In genomic region chr10:94310499-94311267, GRCm38 (mm10) we compare ENCODE assay signal across 23 mouse cellular contexts. TPM values are rescaled to one million over a fixed set of nuclear protein-coding genes. Genes with fewer than 3 reads are reported as not detected.
A peak's percentile ranks its signal among the peaks of the same experiment; 100 is the strongest.
DNase-seq lines count a peak whose midpoint lies in the region; ATAC-seq and TF ChIP-seq lines count a peak whose summit lies in the region.
"Had no signal": no experiment of that assay in that cellular context is flagged by ENCODE, and none has a peak within 500 bp of the region (broad histone marks: within the 10 kb centered on the region; RNA-seq: fewer than 3 reads in every experiment).

No protein-coding gene starts in this region.

- WGBS in forebrain, embryonic 13.5 days: 61% methylated on average over 7 of the region's 9 CpGs
- WGBS in forebrain, embryonic 10.5 days: 64% methylated on average over 7 of the region's 9 CpGs
- WGBS in hindbrain, embryonic 16.5 days: 54% methylated on average over 8 of the region's 9 CpGs
- WGBS in hindbrain, embryonic 10.5 days: 62% methylated on average over 9 of the region's 9 CpGs
- 27% methylated on average over 7 of the region's 9 CpGs for WGBS in intestine, postnatal 0 days

- no peak overlapping the region for H3K27ac ChIP-seq in forebrain, embryonic 13.5 days
- H3K27ac ChIP-seq in forebrain, embryonic 10.5 days: no peak overlapping the region
- H3K27ac ChIP-seq in hindbrain, embryonic 16.5 days (ENCODE audit: low read depth, low read length): no peak overlapping the region
- H3K27ac ChIP-seq in hindbrain, embryonic 10.5 days: no peak overlapping the region
- no peak overlapping the region for H3K27ac ChIP-seq in intestine, postnatal 0 days (ENCODE audit: low read depth, low read length)
- H3K27ac ChIP-seq: embryonic facial prominence, embryonic 10.5 days; heart, adult 2 months; heart, embryonic 13.5 days; macrophage had no signal

- DNase-seq in forebrain, embryonic 10.5 days (ENCODE audit: extremely low spot score, low spot score): no peak
- no peak for DNase-seq in hindbrain, embryonic 10.5 days (ENCODE audit: low spot score)
- DNase-seq in brain, embryonic 14.5 days (ENCODE audit: low read depth): peak; percentile 48
- DNase-seq in thymus, postnatal 0 days (ENCODE audit: low spot score): no peak
- DNase-seq: adrenal gland, postnatal 14 days; gastrocnemius, postnatal 25 days; heart, adult 2 months; heart, postnatal 14 days; right cerebral cortex, adult 18-20 months; right cerebral cortex, postnatal 4 days; thymus, postnatal 36 days had no signal

- no peak for TF ChIP-seq POLR2A in brain, embryonic 14.5 days (IDR thresholded peaks at IDR 0.05; ENCODE audit: borderline replicate concordance, extremely low read depth, insufficient read depth, insufficient read length, poor library complexity, severe bottlenecking)

- H3K4me1 ChIP-seq in forebrain, embryonic 13.5 days: peaks cover 14% of the 10 kb centered on the region
- peaks cover 16% of the 10 kb centered on the region for H3K4me1 ChIP-seq in forebrain, embryonic 10.5 days
- H3K4me1 ChIP-seq in hindbrain, embryonic 16.5 days (ENCODE audit: control insufficient read depth, insufficient read depth, low read depth, low read length): peaks cover 6% of the 10 kb centered on the region; the same call in 1 of the 2 replicates
- H3K4me1 ChIP-seq in hindbrain, embryonic 10.5 days (replicated peaks): peaks cover 17% of the 10 kb centered on the region
- H3K4me1 ChIP-seq in intestine, postnatal 0 days (replicated peaks; ENCODE audit: control insufficient read depth, insufficient read depth, low read length): no peaks in the 10 kb centered on the region; the same call in 1 of the 2 replicates

- H3K4me2 ChIP-seq in forebrain, embryonic 13.5 days: no peak overlapping the region
- no peak overlapping the region for H3K4me2 ChIP-seq in hindbrain, embryonic 16.5 days (ENCODE audit: low read length)
- H3K4me2 ChIP-seq in intestine, postnatal 0 days (replicated peaks; ENCODE audit: low read depth): peak overlapping the region; percentile 13; the same call in 1 of the 2 replicates

- H3K9me3 ChIP-seq in forebrain, embryonic 13.5 days (replicated peaks): 0 out of 2 replicates have a peak, but pooled peaks cover 3% of the 10 kb centered on the region
- peaks cover 10% of the 10 kb centered on the region; the same call in 1 of the 2 replicates for H3K9me3 ChIP-seq in forebrain, embryonic 10.5 days
- H3K9me3 ChIP-seq in hindbrain, embryonic 16.5 days (ENCODE audit: control insufficient read depth, low read length): no peaks in the 10 kb centered on the region
- H3K9me3 ChIP-seq in hindbrain, embryonic 10.5 days: peaks cover 7% of the 10 kb centered on the region
- no peaks in the 10 kb centered on the region for H3K9me3 ChIP-seq in intestine, postnatal 0 days (ENCODE audit: control insufficient read depth)
- H3K9me3 ChIP-seq: heart, embryonic 13.5 days had no signal

- H3K36me3 ChIP-seq in forebrain, embryonic 13.5 days (ENCODE audit: poor library complexity, severe bottlenecking): no peaks in the 10 kb centered on the region
- H3K36me3 ChIP-seq in forebrain, embryonic 10.5 days (replicated peaks): no peaks in the 10 kb centered on the region
- H3K36me3 ChIP-seq in hindbrain, embryonic 16.5 days (ENCODE audit: control insufficient read depth, insufficient read depth, low read length): no peaks in the 10 kb centered on the region
- H3K36me3 ChIP-seq in hindbrain, embryonic 10.5 days: no peaks in the 10 kb centered on the region
- no peaks in the 10 kb centered on the region for H3K36me3 ChIP-seq in intestine, postnatal 0 days (ENCODE audit: control insufficient read depth, insufficient read depth)
- H3K36me3 ChIP-seq: embryonic facial prominence, embryonic 10.5 days; heart, embryonic 13.5 days had no signal

- no peak overlapping the region for H3K4me3 ChIP-seq in forebrain, embryonic 13.5 days
- no peak overlapping the region for H3K4me3 ChIP-seq in forebrain, embryonic 10.5 days
- no peak overlapping the region for H3K4me3 ChIP-seq in hindbrain, embryonic 16.5 days (ENCODE audit: low read length)
- H3K4me3 ChIP-seq in hindbrain, embryonic 10.5 days: no peak overlapping the region
- no peak overlapping the region for H3K4me3 ChIP-seq in intestine, postnatal 0 days (ENCODE audit: low read depth, low read length)
- H3K4me3 ChIP-seq: myocyte had no signal

- peaks cover 14% of the 10 kb centered on the region for H3K27me3 ChIP-seq in forebrain, embryonic 13.5 days
- peaks cover 41% of the 10 kb centered on the region for H3K27me3 ChIP-seq in forebrain, embryonic 10.5 days (ENCODE audit: poor library complexity, severe bottlenecking)
- H3K27me3 ChIP-seq in hindbrain, embryonic 16.5 days (replicated peaks; ENCODE audit: control insufficient read depth, insufficient read depth, low read length): no peaks in the 10 kb centered on the region
- H3K27me3 ChIP-seq in hindbrain, embryonic 10.5 days (ENCODE audit: insufficient read depth, poor library complexity, severe bottlenecking): peaks cover 35% of the 10 kb centered on the region
- peaks cover 40% of the 10 kb centered on the region for H3K27me3 ChIP-seq in intestine, postnatal 0 days (replicated peaks; ENCODE audit: control insufficient read depth, insufficient read depth, low read length)

- TF ChIP-seq CTCF in brain, embryonic 14.5 days (IDR thresholded peaks at IDR 0.05; ENCODE audit: borderline replicate concordance, extremely low read depth, insufficient read depth, insufficient read length): no peak
- TF ChIP-seq CTCF in intestine, postnatal 0 days (IDR thresholded peaks at IDR 0.05; ENCODE audit: low read depth): no peak

- ATAC-seq in forebrain, embryonic 13.5 days: peak; percentile 51; the same call in 1 of the 2 replicates
- ATAC-seq in hindbrain, embryonic 16.5 days: peak; percentile 43; the same call in 1 of the 2 replicates
- no peak for ATAC-seq in intestine, postnatal 0 days

- no peak overlapping the region for H3K9ac ChIP-seq in forebrain, embryonic 13.5 days
- no peak overlapping the region for H3K9ac ChIP-seq in hindbrain, embryonic 16.5 days (ENCODE audit: low read depth, low read length)
- H3K9ac ChIP-seq in intestine, postnatal 0 days (ENCODE audit: low read depth, low read length): no peak overlapping the region

RNA-seq across cellular contexts. Expression of gene Tmcc3, which starts 1.1 kb away (rescaled TPM):
- 3.7 and 4.8 TPM in 2 replicates for polyA plus RNA-seq in forebrain, embryonic 13.5 days (2015; fragmentation: Nextera tagmentation; extraction: Ambion mirVana)
- 2.0 and 2.3 TPM in 2 replicates for polyA plus RNA-seq in forebrain, embryonic 10.5 days (2016; fragmentation: Nextera tagmentation; extraction: Ambion mirVana)
- polyA plus RNA-seq in hindbrain, embryonic 16.5 days (2015; fragmentation: Nextera tagmentation; extraction: Ambion mirVana): 14.9 and 15.6 TPM in 2 replicates
- 3.2 and 3.4 TPM in 2 replicates for polyA plus RNA-seq in hindbrain, embryonic 10.5 days (2016; fragmentation: Nextera tagmentation; extraction: Ambion mirVana)
- 4.5 and 7.2 TPM in 2 replicates for polyA plus RNA-seq in brain, embryonic 14.5 days (2012; rRNA removed)
- polyA plus RNA-seq in intestine, postnatal 0 days (2015; fragmentation: Nextera tagmentation; extraction: Ambion mirVana): 10.0 and 10.4 TPM in 2 replicates
- polyA plus RNA-seq in thymus, postnatal 0 days (2015; fragmentation: Nextera tagmentation; extraction: Ambion mirVana): 12.2 and 14.0 TPM in 2 replicates

RNA-seq across cellular contexts. Expression of gene Gm4792, which starts 12.2 kb away (rescaled TPM):
- 0.22 TPM in 1 of 2 replicates, not detected in the other for polyA plus RNA-seq in forebrain, embryonic 13.5 days (2015; fragmentation: Nextera tagmentation; extraction: Ambion mirVana)
- 0.19 TPM in 1 of 2 replicates, not detected in the other for polyA plus RNA-seq in forebrain, embryonic 10.5 days (2016; fragmentation: Nextera tagmentation; extraction: Ambion mirVana)
- 0.42 and 0.49 TPM in 2 replicates for polyA plus RNA-seq in hindbrain, embryonic 16.5 days (2015; fragmentation: Nextera tagmentation; extraction: Ambion mirVana)
- polyA plus RNA-seq in hindbrain, embryonic 10.5 days (2016; fragmentation: Nextera tagmentation; extraction: Ambion mirVana): 0.42 TPM in 1 of 2 replicates, not detected in the other
- polyA plus RNA-seq in brain, embryonic 14.5 days (2012; rRNA removed): 0.11 and 0.13 TPM in 2 replicates
- polyA plus RNA-seq in intestine, postnatal 0 days (2015; fragmentation: Nextera tagmentation; extraction: Ambion mirVana): not detected in 2 replicates
- polyA plus RNA-seq in thymus, postnatal 0 days (2015; fragmentation: Nextera tagmentation; extraction: Ambion mirVana): not detected in 2 replicates
- polyA plus RNA-seq: embryonic facial prominence, embryonic 10.5 days; heart, adult 2 months; heart, embryonic 13.5 days; limb, embryonic 11.5 days; liver, adult 2 months; liver, embryonic 16.5 days; lung, embryonic 16.5 days; macrophage; myocyte; stomach, embryonic 14.5 days had no signal
